Mouse (Mus musculus) cerebellum, adult 2 months (tissue): Measurements from ENCODE around the gene Apol7a.

Source experiments
- CTCF ChIP-seq: fragments of 200-500 bp; IDR thresholded peaks from 2 replicates; pipeline ENCODE4 v1.5.1; 2011; ENCODE audit warnings: low read depth, mild to moderate bottlenecking, control low read depth, low read length, moderate library complexity, borderline replicate concordance; ENCODE audit not compliant: insufficient read depth
- POLR2A ChIP-seq: fragments of 200-500 bp; IDR thresholded peaks from 2 replicates; pipeline ENCODE4 v1.6.1; 2011; ENCODE audit warnings: low read length, control low read depth, borderline replicate concordance; ENCODE audit not compliant: insufficient read depth

GRCm38 (mm10) chr15:77342962-77343526, 55.9 kb downstream of the Apol7a start:
- TF ChIP-seq POLR2A (no peak), CTCF (no peak)
